Mouse (Mus musculus) c-Kit-positive CD71-negative TER-119-negative erythroid progenitor cells, embryonic 14.5 days (primary cell): ENCODE results near the gene Tagap.
"Not testable (repeated sequence)": the region's sequence is repeated elsewhere in the genome, so short reads cannot be mapped to it uniquely, and the experiment has no call there.

ENCODE experiments used
- DNase-seq: peaks from one replicate; pipeline ENCODE4 v3.0.0-alpha.2; 2013; ENCODE audit warnings: low read depth

Tagap gene

GRCm38 (mm10) chr17:7983484-7983883 is 57.7 kb downstream of the Tagap start:
- not testable (repeated sequence) for DNase-seq
